Mouse (Mus musculus): ENCODE measurements around the gene Kidins220.

The Kidins220 gene

DNA sequence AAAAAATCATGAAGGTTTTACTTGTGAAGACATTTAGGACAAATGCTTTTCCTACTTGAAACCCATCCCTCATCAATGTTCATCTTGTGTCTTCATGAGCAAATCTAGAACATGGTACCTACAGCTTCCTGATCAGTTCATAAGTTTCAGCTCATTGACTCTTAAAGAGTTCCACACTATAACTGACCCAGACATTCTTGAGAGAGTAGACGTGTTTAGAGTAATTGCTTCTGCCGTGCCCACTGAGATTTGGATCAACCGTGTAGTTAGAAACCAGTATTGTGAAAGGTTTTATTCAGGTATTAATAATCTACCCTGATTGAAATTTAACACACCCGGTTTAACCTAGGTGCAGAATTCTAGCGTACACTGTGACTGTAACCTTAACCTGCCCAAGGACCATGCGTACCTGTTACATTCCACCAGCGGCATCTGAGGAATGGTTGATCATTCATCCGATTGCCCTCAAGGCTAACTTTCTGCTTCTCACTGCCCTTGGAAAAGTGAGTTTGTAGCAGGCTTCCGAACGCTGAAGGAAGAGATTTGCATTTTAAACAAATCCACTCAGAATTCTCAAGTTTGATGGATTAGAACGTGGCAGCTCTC, 12.3 kb upstream of the Kidins220 start:
- no peak for DNase-seq (ENCODE audit: low spot score in 2 of 2)

DNA sequence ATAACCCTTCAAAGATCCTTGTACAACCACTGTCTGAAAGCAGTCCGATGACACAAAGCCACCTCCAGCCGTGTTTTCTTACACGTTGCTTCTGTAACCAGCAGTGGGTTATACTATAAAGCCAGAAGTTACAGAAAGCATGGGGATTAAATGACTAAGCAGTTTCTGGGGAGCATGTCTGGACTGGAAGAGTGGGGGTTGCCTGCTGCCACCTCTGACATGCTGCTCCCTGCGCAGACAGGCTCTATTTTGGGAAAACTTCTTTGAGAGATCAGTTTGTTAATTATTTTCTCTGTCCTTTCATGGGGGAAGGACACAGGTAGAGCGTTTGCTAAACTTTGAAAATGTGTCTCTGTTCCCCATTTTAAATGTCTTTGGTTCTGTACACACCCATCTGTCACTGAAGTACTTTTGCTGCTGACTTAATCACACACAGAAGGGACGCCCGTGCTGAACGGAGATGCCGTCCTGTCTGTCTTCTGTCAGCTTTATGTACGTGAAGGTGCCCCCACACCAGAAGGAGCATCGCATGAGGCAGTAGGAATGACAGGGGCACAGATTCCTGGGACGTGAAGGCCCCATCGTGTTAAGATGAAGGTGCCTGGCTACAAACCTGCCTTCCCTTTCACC, 11.2 kb upstream of the Kidins220 start:
- DNase-seq (ENCODE audit: low spot score in 2 of 2) = no peak

DNA sequence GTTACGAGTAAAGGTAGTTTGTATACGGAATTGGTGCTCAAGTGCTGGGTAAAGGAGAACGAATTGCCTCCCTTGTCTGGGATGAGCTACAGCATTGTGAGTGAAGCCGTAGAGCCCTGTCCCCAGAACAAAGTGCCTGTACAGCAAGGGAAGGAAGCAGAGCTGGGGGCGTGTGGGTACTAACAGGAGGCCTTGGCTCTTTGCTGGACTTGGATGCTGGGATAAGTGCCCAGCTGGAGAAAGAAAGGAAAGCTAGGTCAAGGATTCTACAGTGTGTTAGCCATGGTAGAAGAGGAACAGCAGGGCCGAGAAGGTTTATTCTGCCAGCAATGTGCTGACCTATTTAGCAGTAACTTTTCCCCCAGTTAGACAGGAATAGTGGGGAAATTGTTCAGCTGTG, 9.3 kb upstream of the Kidins220 start:
- DNase-seq (ENCODE audit: low spot score in 2 of 2) = peak in 1 of 2 experiments; percentile 46

DNA sequence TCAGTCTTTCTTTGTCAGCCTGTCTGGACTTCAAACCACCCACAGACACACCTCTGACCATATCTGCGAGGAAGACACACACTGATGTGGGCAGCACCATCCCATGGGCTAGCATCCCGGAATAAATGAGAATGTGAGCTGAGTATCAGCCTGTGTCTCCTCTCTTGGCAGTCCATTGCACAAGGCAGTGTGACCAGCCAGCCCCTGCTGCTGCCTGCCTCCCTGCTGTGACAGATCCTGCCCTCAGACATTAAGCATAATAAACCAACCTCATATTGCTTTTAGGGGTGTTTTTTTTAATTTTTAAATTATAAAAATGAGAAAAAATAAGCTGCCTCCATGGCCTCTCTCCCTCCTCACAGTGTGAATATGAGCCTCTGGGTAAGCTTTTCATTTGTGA, 8.7 kb upstream of the Kidins220 start:
- DNase-seq (ENCODE audit: low spot score in 2 of 2) = no peak

DNA sequence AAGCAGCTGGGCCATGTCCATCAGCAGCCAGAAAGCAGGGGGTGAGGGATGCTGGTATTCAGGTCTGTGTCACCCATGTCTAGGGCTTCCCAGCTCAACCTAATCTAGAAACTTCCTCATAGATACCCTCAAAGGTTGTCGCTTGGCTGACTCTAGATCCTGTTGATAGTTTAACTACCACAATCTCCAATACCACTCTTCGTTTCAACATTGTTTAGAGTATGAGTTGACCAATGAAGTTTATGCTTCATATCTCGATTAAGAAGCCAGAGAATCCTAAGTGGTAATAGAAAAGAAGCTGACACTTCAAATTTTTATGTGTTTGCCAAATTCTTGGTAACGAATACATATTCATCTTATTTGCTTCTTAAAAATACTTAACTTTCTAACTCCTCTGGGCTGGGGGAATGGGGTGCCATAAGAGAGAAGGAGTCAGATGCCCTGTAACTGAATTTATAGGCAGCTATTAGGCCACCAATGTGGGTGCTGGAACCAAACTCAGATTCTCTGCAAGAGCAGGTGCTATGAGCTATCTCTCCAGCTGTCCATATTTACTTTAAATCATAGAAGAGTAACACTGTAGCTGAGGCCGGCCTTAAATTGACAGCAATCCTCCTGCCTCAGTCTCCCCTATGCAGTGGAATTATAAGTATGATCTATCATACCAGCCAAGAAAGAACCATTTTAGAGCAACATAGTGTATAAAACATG, 3.1 kb upstream of the Kidins220 start:
- DNase-seq (ENCODE audit: low spot score in 2 of 2) = no peak

DNA sequence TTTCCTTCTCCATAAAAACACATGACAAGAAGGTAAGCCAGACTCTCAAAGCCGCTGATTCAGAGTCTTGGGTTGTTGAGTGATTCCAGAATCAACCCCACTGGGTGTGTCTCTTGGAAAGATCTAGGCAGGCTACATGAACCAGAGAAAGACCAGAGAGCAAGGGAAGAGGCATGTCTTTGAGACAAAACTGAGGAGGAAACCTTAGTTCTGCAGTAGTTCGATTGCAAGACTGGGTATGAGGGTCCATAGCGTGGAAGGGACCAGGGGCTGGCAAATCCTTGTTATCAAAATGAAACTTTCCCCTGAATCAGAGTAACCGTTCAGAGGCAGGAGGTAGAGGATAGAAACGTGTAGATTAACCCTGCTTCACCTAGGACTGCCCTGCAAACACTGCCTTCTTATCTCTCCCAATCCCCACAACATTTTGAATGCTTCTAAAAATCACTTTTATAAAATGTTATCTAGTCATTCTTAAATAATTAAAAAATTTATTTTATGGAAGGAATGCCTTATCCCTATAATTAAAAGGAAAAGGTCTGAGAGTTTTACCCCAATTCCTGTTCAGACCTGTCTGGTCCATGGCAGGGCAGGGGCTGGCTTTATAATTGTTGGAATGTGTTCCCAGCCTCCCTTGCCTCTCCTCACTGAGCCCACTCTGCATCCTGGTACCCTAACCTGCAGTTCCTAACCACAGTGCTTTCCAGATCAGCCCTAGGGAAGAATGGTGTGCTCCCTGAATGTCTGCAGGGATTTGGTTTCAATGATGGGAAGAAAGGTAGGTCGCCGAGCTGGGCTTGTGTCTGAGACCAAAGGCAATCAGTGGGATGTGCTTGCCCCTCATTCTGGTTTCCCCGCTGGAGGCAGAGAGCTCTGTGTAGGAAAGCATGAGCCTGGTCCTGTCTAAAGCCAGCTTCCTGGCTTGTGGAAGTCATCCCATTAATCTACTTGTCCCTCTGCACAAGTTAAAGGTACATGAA, 2.1 kb upstream of the Kidins220 start:
- DNase-seq (ENCODE audit: low spot score in 2 of 2) = no peak

DNA sequence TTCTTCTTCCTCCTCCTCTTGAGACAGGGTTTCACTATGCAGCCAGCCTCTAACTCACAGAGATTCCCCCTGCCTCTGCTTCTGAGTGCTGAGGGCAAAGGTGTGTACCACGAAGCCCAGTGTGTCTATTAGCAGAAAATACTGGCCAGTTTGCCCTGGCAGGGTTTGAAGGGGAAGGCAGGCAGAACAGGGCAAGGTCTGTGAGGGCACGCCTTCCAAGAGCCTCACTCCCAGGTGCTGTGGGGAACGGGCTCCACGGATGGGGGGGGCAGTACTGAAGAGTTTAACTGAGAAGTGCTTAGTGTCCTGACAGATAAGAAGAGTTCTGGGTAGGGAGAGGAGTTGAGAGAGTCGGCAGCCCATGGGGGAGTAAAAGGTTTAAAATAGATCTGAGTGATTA, 1.1 kb upstream of the Kidins220 start:
- DNase-seq (ENCODE audit: low spot score in 2 of 2) = no peak

DNA sequence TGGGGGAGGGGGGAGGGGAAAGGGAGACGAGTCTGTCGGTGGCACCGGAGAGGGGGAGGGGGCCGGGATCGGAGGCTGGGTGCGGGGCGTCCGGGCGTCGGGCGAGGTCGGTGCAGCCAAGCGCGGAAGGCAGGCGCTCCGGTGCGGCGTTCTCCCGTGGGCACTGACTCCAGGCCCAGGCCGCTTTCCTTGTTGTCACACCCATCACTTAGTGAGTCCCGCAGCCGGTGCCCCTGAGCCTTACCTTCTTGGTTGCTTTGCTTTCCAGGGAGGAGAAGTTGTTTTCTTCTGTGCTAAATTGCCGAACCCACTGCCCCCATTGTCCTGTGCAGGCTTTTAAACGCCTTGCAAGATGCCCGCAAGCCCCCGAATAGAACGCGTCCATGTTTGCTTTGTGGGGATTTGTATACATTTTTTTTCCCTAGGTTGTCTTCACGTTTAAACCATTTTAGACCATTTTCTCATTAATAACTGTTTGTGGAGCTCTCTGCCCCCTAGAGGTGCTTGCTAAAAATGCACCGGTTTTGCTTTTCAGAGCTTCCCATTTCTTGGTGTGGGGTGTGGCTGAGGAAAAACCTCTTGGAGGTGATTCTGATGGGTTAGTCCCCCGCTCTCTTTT, 499 bp downstream of the Kidins220 start:
- DNase-seq (ENCODE audit: low spot score in 2 of 2) = peak; percentile 27 to 63

DNA sequence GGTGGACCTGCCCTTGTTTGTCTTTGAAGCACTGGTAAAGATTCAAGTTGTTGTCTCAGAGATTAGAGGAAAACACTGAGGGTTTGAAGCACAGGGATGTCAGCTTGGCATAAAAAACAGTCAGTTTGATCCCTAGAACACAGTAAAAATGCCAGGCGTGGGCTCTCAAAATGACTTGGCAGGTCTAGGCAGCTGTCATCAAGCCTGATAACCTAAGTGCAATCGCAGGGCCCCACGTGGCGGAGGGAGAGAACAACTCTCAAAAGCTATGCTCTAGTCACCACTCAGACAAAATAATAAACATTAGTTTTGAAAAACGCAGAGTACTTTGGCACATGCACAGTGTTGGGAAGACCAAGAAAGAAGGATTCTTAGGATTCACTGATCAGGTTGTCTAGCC, 10.5 kb downstream of the Kidins220 start:
- DNase-seq (ENCODE audit: low spot score in 2 of 2) = no peak

DNA sequence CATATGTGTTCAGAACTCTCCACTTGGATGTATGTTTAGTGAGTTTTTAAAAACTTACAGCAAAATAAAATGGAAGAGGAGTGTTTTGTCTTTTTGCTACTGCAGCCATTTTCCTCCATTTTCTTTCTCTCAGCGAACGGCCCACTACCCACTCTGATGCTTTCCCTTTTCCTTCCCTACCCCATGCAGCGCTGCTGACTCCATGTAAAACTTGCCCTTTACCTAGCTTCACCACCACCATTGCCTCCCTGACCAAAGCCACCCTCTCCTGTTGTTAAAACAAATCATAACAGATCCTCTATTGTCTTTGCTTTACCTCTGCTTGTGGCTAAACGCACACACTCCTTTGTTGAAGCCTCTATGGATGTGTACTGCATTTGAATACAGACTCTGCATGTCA, 20.6 kb downstream of the Kidins220 start:
- no peak for DNase-seq (ENCODE audit: low spot score in 2 of 2)

DNA sequence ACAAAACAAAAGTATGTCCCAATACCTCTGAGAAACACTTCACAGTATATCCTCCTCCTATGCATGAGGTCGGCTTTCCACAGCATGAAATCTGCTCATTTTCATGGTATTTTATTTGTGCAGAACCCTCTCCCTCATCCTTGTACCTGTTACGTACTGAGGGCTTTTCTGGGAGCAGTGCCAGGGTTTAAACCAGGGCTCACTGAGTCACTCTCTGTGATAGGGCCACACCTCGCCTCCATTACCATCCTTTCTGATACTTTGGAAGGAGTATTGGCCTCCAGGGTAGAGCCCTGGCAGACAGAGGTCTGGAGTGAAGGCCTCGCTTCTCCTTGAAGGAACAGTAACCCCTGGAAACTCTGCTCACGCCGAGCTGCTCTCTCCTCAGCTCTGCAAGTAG, 30.6 kb downstream of the Kidins220 start:
- no peak for DNase-seq (ENCODE audit: low spot score in 2 of 2)

DNA sequence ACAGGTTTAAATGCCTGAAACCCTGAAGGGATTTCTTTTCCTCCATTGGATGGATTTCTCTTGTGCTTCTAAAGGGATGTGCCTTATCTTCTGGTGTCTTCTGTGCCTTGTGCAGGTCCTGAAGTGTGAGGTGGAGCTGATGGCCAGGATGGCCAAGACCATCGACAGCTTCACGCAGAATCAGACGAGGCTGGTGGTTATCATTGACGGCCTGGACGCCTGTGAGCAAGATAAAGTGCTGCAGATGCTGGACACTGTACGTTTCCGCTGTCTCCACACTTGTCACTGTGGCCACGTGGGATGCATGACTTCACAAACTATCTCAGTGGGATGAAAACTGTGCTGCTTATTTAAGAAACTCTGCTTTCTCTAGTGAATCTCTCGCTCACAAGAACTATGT, 35.2 kb downstream of the Kidins220 start:
- no peak for DNase-seq (ENCODE audit: low spot score in 2 of 2)

DNA sequence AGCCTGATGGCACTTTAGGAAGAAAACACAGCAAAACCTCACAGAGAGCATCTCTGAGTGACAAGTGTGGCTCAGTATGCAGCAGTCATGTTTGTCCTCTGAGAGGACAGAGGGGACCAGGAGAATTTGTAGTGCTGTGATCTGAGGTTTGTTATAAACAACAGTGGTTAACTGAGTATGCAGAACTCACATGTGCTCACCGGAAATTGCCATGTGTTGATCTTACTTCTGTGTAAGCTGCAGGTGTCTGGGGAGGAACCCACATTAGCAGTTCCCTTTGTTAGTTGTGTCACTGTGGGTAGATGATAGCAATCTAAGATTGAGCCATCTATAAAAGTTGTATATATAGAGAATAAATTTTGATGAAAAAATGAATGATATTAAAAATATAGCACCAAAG, 35.7 kb downstream of the Kidins220 start:
- no peak for DNase-seq (ENCODE audit: low spot score in 2 of 2)

DNA sequence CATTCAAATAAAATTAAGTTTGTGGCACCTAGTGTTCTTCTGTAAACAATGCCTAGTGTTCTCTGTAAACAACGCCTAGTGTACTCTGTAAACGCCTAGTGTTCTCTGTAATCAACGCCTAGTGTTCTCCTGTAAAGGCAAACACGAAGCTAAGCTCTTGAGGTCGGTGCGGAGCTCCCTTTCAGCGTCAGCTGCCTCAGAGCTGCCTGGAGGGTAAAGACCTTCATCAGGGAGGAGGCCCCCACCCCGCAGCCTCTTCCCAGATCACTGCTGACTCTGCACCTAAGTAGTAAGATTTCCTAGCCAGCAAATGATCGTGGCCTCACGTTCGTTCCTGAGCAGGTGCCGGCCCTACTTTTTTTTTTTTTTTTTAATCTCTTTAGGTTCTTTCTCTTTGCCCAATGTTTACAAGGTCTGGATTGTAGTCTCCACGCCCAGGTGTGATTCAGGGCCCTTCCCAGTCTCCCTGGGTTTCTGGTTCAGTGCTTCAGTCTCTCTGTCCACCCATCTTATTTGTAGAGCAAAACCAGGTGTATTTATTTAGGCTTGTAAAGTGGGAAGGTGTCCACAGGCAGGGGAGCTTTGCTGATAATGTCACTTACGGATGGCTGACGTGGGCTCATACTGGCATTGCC, 37.1 kb downstream of the Kidins220 start:
- no peak for DNase-seq (ENCODE audit: low spot score in 2 of 2)

DNA sequence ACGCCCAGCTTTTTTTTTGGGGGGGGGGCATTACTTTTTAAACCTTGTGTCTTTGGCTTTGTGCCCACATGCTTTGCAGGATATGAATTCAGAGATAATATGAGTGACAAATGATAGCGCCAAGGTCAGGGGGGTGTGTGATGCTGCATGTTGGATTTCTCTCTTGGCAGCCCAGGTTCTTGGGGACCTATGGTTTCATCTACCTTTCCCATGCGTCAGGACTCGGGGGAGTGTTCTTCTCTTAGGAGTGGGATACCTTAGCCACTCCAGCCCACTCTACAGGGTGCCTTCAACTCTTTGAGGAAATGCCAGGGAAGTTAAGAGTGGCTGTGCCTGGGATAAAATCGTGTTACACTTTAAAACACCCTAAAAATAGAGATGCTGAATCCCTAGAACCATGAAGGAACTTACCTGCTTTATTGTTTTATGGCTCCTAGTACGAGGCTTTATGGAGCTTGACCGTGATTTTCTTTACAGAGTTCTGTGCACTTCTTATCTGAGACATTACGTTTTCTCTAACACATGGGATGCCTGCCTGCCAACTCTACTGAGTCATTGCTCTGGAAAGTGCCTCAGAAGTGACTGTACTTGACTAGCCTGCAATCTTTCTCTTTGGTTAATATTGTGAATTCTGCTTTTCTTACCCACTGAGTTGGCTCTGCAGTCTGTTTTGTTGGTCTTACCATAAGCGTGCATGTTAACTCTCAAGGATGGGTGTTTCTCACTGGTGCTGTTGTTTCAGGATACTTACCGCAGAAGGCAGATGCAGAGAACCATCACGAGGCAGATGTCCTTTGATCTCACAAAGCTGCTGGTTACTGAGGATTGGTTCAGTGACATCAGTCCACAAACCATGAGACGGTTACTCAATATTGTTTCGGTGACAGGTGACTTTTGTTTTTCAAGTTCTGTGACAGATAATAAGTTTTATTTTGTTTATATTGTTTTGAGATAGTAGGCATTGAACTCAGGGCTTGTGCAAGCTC, 38.1 kb downstream of the Kidins220 start:
- DNase-seq (ENCODE audit: low spot score in 2 of 2) = no peak

DNA sequence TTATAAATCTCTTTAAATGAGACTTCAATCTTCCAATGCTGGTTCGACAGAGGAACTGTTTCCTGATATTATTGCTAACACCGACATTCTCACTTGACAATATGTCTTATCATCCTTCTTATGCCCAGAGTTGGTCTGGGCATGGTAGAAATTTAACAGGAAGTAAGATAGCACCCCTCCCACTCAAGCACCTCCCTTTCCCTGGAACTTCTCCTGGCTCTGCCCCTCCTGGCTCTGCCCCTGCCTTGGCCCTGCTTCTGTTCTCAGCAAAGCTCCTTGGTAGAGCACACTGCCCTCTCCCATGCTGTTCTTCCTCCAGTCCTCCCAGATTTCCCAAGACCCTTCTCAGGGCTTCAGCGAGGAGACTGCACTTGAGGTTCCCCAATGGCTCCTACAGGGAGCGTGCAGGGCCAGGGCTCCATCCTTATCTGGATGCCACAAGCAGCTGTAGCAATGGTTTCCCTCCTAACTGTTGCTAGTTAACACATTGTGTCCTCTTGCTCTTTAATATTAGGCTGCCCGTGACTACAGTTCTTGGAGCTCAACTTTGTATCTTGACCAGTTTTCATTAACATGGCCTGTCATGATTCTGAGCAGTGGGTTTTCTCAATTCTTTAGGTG, 39.7 kb downstream of the Kidins220 start:
- no peak for DNase-seq (ENCODE audit: low spot score in 2 of 2)

DNA sequence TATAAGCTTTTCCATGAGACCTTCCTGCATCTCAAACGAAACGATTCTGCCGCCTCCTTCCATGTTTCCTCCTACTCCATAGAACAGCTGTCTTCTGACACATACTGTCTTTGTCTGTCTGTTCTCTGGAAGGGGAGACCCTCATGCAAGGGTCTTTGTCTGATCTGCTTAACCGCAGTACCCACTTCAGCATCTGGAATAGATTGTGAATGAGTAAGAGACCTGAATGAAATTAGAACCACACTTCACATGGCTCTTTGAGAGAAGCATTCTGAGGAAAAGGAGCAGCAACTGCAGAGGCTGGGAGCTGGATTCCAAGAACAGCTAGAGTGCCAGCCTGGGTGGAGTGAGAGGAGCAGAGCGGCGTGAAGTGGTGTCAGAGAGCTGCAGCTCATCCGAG, 40.2 kb downstream of the Kidins220 start:
- no peak for DNase-seq (ENCODE audit: low spot score in 2 of 2)

DNA sequence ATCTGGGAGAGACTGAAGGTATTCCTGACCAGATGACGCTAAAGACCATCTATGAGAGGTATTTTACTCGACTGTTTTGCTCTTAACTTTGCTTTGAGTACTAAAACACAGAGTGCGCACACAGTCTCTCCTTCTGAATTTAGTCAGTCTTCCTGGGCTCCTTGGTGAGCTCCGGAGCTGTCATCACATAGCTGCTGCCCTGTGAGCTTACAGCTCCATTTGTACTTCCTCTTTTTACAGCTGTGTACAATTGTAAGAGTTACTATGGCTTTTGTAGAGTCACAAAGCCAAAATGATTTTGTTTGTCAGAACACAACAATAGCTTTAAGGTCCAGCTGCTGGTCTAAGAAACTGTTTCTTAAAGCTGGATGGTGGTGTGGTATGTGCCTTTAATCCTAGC, 42.3 kb downstream of the Kidins220 start:
- no peak for DNase-seq (ENCODE audit: low spot score in 2 of 2)

DNA sequence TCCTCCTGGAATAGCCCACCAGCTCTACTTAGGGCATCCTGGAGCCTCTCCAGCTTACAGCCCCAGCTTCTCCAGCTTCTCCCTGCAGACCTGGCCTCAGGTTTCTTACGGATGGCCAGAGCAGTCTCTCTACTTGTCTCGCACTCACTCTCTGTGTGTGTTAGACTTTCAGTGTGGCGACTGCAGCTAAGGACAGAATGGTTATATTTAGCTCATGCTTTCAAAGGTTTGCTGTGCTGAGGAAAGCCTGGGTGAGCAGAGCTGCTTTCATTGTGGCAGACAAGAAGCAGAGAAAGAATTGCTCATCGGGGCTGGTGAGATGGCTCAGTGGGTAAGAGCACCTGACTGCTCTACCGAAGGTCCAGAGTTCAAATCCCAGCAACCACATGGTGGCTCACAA, 46.3 kb downstream of the Kidins220 start:
- DNase-seq (ENCODE audit: low spot score in 2 of 2) = no peak

Measured in frontal cortex, postnatal 10 days (tissue).